Mouse (Mus musculus) midbrain, embryonic 14.5 days (tissue): ENCODE measurements around the gene Ubxn2a. TPM values are rescaled to one million over a fixed set of nuclear protein-coding genes. Genes with fewer than 3 reads are reported as not detected.
A peak's percentile ranks its signal among the peaks of the same experiment; 100 is the strongest.

Experiments
- ATAC-seq: fragments of 200-750 bp; cut with Nextera tagmentation; 2 replicates; pipeline ENCODE4 v1.8.0; 2017; ENCODE audit warnings: moderate number of reproducible peaks, moderate library complexity; ENCODE audit not compliant: low FRiP score, low TSS enrichment
- DNase-seq: peaks from one replicate; pipeline ENCODE4 v3.0.0-alpha.2; 2015
- H3K27ac ChIP-seq: fragments of 300-500 bp; sonication (generic); replicated peaks from 2 replicates; pipeline ENCODE4 v1.5.1; 2014; ENCODE audit warnings: mild to moderate bottlenecking, low read depth, low read length, moderate library complexity
- H3K27me3 ChIP-seq: fragments of 300-500 bp; sonication (generic); 2 replicates; pipeline ENCODE4 v1.6.1; 2014; ENCODE audit warnings: low read length, control low read depth, mixed read lengths; ENCODE audit not compliant: control insufficient read depth, insufficient read depth
- H3K36me3 ChIP-seq: fragments of 300-500 bp; sonication (generic); 2 replicates; pipeline ENCODE4 v1.6.1; 2014; ENCODE audit warnings: low read length, control low read depth; ENCODE audit not compliant: control insufficient read depth, insufficient read depth
- H3K4me1 ChIP-seq: fragments of 300-500 bp; sonication (generic); 2 replicates; pipeline ENCODE4 v1.6.1; 2014; ENCODE audit warnings: mild to moderate bottlenecking, antibody characterized with exemption, low read length, control low read depth; ENCODE audit not compliant: control insufficient read depth, insufficient read depth
- H3K4me2 ChIP-seq: fragments of 300-500 bp; sonication (generic); 2 replicates; pipeline ENCODE4 v1.6.1; 2014; ENCODE audit warnings: mild to moderate bottlenecking, low read length, moderate library complexity
- H3K4me3 ChIP-seq: fragments of 300-500 bp; sonication (generic); replicated peaks from 2 replicates; pipeline ENCODE4 v1.5.1; 2014; ENCODE audit warnings: low read depth, low read length
- H3K9ac ChIP-seq: fragments of 300-500 bp; sonication (generic); replicated peaks from 2 replicates; pipeline ENCODE4 v1.6.1; 2014; ENCODE audit warnings: mild to moderate bottlenecking, low read length, moderate library complexity
- H3K9me3 ChIP-seq: fragments of 300-500 bp; sonication (generic); 2 replicates; pipeline ENCODE4 v1.6.1; 2016; ENCODE audit warnings: low read length, control low read depth, mixed read lengths; ENCODE audit not compliant: control insufficient read depth
- WGBS: fragments of 180-500 bp; shearing (Covaris S2); extraction: QIAGEN DNeasy Blood & Tissue Kit; methylation state at CpG from one replicate; pipeline ENCODE4 v1.1.7; 2014; 5-methylcytosine and 5-hydroxymethylcytosine counted together
- polyA plus RNA-seq: library from polyadenylated mRNA; unstranded; fragments of >200 nt; fragmentation: Nextera tagmentation; extraction: Ambion mirVana; gene quantifications from 2 replicates; pipeline ENCODE4 v1.2.1, GENCODE M21; 2014

Gene Ubxn2a
- polyA plus RNA-seq, 1 experiment from 2014 or later = 38.9 TPM

GRCm38 (mm10) chr12:4873531-4873930 is 34.0 kb downstream of the Ubxn2a start:
- WGBS = 82% methylated on average over 6 of the region's 6 CpGs
- DNase-seq (no peak), ATAC-seq (no peak)
- no peak overlapping the region for H3K27ac ChIP-seq
- no peaks in the 10 kb centered on the region for H3K9me3 ChIP-seq
- no peak overlapping the region for H3K9ac ChIP-seq
- H3K36me3 ChIP-seq = no peaks in the 10 kb centered on the region
- H3K4me3 ChIP-seq = peak overlapping the region; percentile 37; the same call in 1 of the 2 replicates
- H3K4me2 ChIP-seq = peak overlapping the region; percentile 76
- H3K27me3 ChIP-seq = no peaks in the 10 kb centered on the region
- peaks cover 11% of the 10 kb centered on the region; the same call in 1 of the 2 replicates for H3K4me1 ChIP-seq

DNA sequence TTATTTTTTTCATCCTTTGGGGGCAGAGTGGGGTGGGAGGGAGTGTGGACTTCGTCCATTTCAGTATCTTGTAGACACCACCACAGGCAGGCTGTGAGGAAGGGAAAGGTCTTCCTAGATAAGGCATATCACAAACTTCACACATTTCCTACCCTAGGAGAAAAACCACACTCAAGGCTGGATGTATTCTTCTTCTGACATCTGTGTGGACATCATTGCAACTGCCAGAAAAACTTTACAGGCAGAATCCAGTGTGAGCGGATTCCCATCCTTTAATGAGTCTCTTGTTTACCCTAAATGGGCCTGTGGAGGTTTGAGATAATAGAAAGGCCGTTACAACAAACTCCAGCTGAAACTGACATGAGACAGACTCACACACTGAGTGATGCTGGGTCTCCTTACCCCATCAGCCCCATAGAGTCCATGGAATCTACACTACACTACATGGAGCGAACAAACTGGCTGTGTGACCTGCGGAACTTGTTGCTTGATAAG is 34.5 kb downstream of the Ubxn2a start:
- WGBS = 87% methylated on average over 5 of the region's 5 CpGs
- H3K36me3 ChIP-seq = no peaks in the 10 kb centered on the region
- no peak overlapping the region for H3K4me2 ChIP-seq
- no peak overlapping the region for H3K9ac ChIP-seq
- no peak overlapping the region for H3K4me3 ChIP-seq
- no peaks in the 10 kb centered on the region for H3K27me3 ChIP-seq
- DNase-seq (no peak), ATAC-seq (no peak)
- no peaks in the 10 kb centered on the region for H3K9me3 ChIP-seq
- peaks cover 11% of the 10 kb centered on the region; the same call in 1 of the 2 replicates for H3K4me1 ChIP-seq
- no peak overlapping the region for H3K27ac ChIP-seq

DNA sequence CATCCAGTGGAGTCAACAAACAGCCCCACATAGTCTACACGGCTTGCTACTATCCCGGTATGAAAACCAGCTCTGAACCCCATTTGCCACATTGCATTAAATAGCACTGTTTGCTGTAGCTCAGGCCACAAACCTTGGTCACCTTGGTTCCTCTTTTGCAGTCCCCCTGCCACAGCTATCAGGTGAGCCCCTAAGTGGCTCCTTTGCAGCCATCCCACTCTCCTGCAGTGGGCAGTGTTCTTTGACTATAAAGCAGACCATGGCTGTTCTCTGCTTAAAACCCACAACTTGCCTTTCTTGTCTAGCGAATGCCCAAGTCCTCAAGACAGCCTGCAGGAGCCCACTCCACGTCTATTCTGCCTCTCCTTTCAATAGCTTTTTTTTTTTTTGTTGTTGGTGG is 35.2 kb downstream of the Ubxn2a start:
- 60% methylated on average over 4 of the region's 4 CpGs for WGBS
- no peak overlapping the region for H3K4me3 ChIP-seq
- ATAC-seq = no peak

GRCm38 (mm10) chr12:4871260-4871659 is 36.2 kb downstream of the Ubxn2a start:
- Histone ChIP-seq H3K9ac (no peak overlapping the region), H3K9me3 (no peaks in the 10 kb centered on the region), H3K27me3 (no peaks in the 10 kb centered on the region), H3K27ac (no peak overlapping the region), H3K4me3 (no peak overlapping the region), H3K4me2 (no peak overlapping the region), H3K36me3 (no peaks in the 10 kb centered on the region), H3K4me1 (peaks cover 11% of the 10 kb centered on the region; the same call in 1 of the 2 replicates)
- no peak for DNase-seq
- 92% methylated on average over 5 of the region's 5 CpGs for WGBS
- no peak for ATAC-seq

More for the DNA sequence above, 35.2 kb downstream of the Ubxn2a start:
- no peaks in the 10 kb centered on the region for H3K9me3 ChIP-seq
- H3K27me3 ChIP-seq = no peaks in the 10 kb centered on the region
- H3K9ac ChIP-seq = no peak overlapping the region
- DNase-seq = no peak
- H3K27ac ChIP-seq = no peak overlapping the region
- H3K4me1 ChIP-seq = peaks cover 11% of the 10 kb centered on the region; the same call in 1 of the 2 replicates
- no peak overlapping the region for H3K4me2 ChIP-seq
- H3K36me3 ChIP-seq = no peaks in the 10 kb centered on the region

- Histone ChIP-seq H3K27me3 (no peaks in the 10 kb centered on the region), H3K4me2 (no peak overlapping the region), H3K36me3 (no peaks in the 10 kb centered on the region), H3K9ac (no peak overlapping the region), H3K27ac (no peak overlapping the region), H3K9me3 (no peaks in the 10 kb centered on the region), H3K4me1 (peaks cover 4% of the 10 kb centered on the region; the same call in 1 of the 2 replicates), H3K4me3 (no peak overlapping the region)
- 82% methylated on average over 8 of the region's 8 CpGs for WGBS
- no peak for DNase-seq
- ATAC-seq = no peak
Measured at GRCm38 (mm10) chr12:4868924-4869323, 38.6 kb downstream of the Ubxn2a start.

DNA sequence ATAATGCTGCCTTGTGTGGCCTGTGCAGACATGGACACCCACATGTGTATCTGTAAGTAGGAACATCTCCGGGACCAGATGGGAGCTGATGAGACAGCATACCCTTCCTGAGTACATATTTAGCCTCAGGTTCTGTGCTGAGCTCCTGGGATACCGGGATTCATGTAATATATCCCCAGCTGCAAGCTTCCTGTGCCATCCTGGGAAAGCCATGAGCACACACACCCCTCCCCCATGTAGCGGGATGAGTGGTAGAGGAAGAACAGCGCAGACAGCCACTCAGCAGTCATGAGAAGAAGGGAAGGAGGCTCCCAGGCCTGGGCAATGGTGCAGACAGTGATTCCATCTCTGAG is 43.2 kb downstream of the Ubxn2a start:
- Histone ChIP-seq H3K4me2 (no peak overlapping the region), H3K4me3 (no peak overlapping the region), H3K27me3 (no peaks in the 10 kb centered on the region), H3K36me3 (no peaks in the 10 kb centered on the region), H3K4me1 (no peaks in the 10 kb centered on the region), H3K9ac (no peak overlapping the region), H3K9me3 (no peaks in the 10 kb centered on the region), H3K27ac (no peak overlapping the region)
- ATAC-seq (no peak), DNase-seq (no peak)
- WGBS = 75% methylated on average over 4 of the region's 4 CpGs

GRCm38 (mm10) chr12:4863654-4864337 is 43.7 kb downstream of the Ubxn2a start:
- H3K9me3 ChIP-seq = no peaks in the 10 kb centered on the region
- DNase-seq = peak; percentile 37
- no peaks in the 10 kb centered on the region for H3K4me1 ChIP-seq
- WGBS = 82% methylated on average over 4 of the region's 4 CpGs
- no peak overlapping the region for H3K27ac ChIP-seq
- H3K27me3 ChIP-seq = no peaks in the 10 kb centered on the region
- no peak overlapping the region for H3K4me2 ChIP-seq
- no peak overlapping the region for H3K9ac ChIP-seq
- ATAC-seq = no peak
- no peak overlapping the region for H3K4me3 ChIP-seq
- no peaks in the 10 kb centered on the region for H3K36me3 ChIP-seq

DNA sequence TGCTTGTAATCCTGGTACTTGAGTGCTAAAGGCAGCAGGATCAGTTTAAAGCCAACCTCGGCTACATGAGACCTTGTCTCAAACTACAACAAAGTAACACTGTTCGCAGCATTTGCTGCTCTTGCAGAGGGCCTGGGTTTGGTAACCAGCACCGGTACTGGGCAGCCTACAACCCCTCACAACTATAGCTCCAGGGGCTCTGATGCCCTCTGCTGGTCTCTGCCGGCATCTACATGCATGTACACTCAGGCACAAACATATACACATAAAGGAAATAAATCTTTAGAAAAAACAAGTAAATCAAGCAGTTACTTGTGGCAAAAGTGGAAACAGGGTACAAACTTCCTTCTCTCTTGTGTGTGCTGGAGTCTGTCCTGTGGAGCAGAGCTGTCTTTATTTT is 44.8 kb downstream of the Ubxn2a start:
- ATAC-seq (no peak), DNase-seq (no peak)
- H3K9ac ChIP-seq = no peak overlapping the region
- H3K27ac ChIP-seq = no peak overlapping the region
- 91% methylated on average over 4 of the region's 4 CpGs for WGBS
- H3K27me3 ChIP-seq = no peaks in the 10 kb centered on the region
- H3K4me1 ChIP-seq = no peaks in the 10 kb centered on the region
- H3K9me3 ChIP-seq = no peaks in the 10 kb centered on the region
- no peak overlapping the region for H3K4me3 ChIP-seq
- H3K4me2 ChIP-seq = no peak overlapping the region
- H3K36me3 ChIP-seq = no peaks in the 10 kb centered on the region
